Mouse (Mus musculus) lung, embryonic 15.5 days (tissue): ENCODE data around the gene Abtb2. TPM values are rescaled to one million over a fixed set of nuclear protein-coding genes. Genes with fewer than 3 reads are reported as not detected.
"Not testable (repeated sequence)": the region's sequence is repeated elsewhere in the genome, so short reads cannot be mapped to it uniquely, and the experiment has no call there.

Experiments used
- ATAC-seq: fragments of 200-750 bp; cut with Nextera tagmentation; 2 replicates; pipeline ENCODE4 v1.8.0; 2017; ENCODE audit warnings: moderate number of reproducible peaks, borderline replicate concordance; ENCODE audit not compliant: low FRiP score, low TSS enrichment; ENCODE audit errors: extremely low read depth
- H3K27ac ChIP-seq: fragments of 300-500 bp; sonication (generic); 2 replicates; pipeline ENCODE4 v1.5.1; 2015; ENCODE audit warnings: moderate library complexity, mild to moderate bottlenecking, inconsistent platforms
- H3K27me3 ChIP-seq: fragments of 300-500 bp; sonication (generic); 2 replicates; pipeline ENCODE4 v1.6.1; 2015; ENCODE audit warnings: inconsistent platforms
- H3K36me3 ChIP-seq: fragments of 300-500 bp; sonication (generic); 2 replicates; pipeline ENCODE4 v1.6.1; 2015; ENCODE audit warnings: inconsistent platforms
- H3K4me1 ChIP-seq: fragments of 300-500 bp; sonication (generic); 2 replicates; pipeline ENCODE4 v1.6.1; 2015; ENCODE audit warnings: inconsistent platforms
- H3K4me2 ChIP-seq: fragments of 300-500 bp; sonication (generic); 2 replicates; pipeline ENCODE4 v1.6.1; 2015; ENCODE audit warnings: inconsistent platforms, mild to moderate bottlenecking, moderate library complexity
- H3K4me3 ChIP-seq: fragments of 300-500 bp; sonication (generic); 2 replicates; pipeline ENCODE4 v1.5.1; 2015; ENCODE audit warnings: mild to moderate bottlenecking, inconsistent platforms
- H3K9ac ChIP-seq: fragments of 300-500 bp; sonication (generic); 2 replicates; pipeline ENCODE4 v1.6.1; 2015; ENCODE audit warnings: inconsistent platforms
- H3K9me3 ChIP-seq: fragments of 300-500 bp; sonication (generic); 2 replicates; pipeline ENCODE4 v1.6.1; 2016; ENCODE audit warnings: inconsistent platforms
- WGBS: fragments of 180-500 bp; shearing (Covaris S2); methylation state at CpG from one replicate; pipeline ENCODE4 v1.1.7; 2015; 5-methylcytosine and 5-hydroxymethylcytosine counted together
- polyA plus RNA-seq: library from polyadenylated mRNA; unstranded; fragments of >200 nt; fragmentation: Nextera tagmentation; extraction: Ambion mirVana; gene quantifications from 2 replicates; pipeline ENCODE4 v1.2.1, GENCODE M21; 2015

Abtb2 gene
- 8.3 and 8.5 TPM in 2 replicates for polyA plus RNA-seq

- Histone ChIP-seq H3K4me2 (peak within 1 kb of the TSS; percentile 97), H3K27me3 (peaks cover 12% of the 10 kb centered on the region; the same call in 1 of the 2 replicates), H3K27ac (peak within 1 kb of the TSS; percentile 85), H3K9ac (peak within 1 kb of the TSS; percentile 58), H3K36me3 (no peaks in the 10 kb centered on the region), H3K4me1 (peaks cover 45% of the 10 kb centered on the region), H3K9me3 (no peaks in the 10 kb centered on the region), H3K4me3 (peak within 1 kb of the TSS; percentile 59)
- ATAC-seq = peak; percentile 96
- WGBS = under 1% methylated on average over 34 of the region's 34 CpGs
Measured at GRCm38 (mm10) chr2:103565732-103566422, at the start of gene Abtb2. Abtb2 (plus strand) TSS chr2:103566310.

GRCm38 (mm10) chr2:103516472-103516871 is 49.6 kb upstream of the Abtb2 start:
- Histone ChIP-seq H3K36me3 (no peaks in the 10 kb centered on the region), H3K27me3 (no peaks in the 10 kb centered on the region)
- 33% methylated on average over 1 of the region's 1 CpGs for WGBS

GRCm38 (mm10) chr2:103525596-103525995 is 40.5 kb upstream of the Abtb2 start:
- H3K27me3 ChIP-seq = no peaks in the 10 kb centered on the region
- no peaks in the 10 kb centered on the region for H3K4me1 ChIP-seq
- no peak overlapping the region for H3K9ac ChIP-seq
- H3K4me3 ChIP-seq = no peak overlapping the region
- no peaks in the 10 kb centered on the region for H3K36me3 ChIP-seq
- 76% methylated on average over 1 of the region's 1 CpGs for WGBS
- H3K9me3 ChIP-seq = no peaks in the 10 kb centered on the region
- H3K27ac ChIP-seq = no peak overlapping the region
- ATAC-seq = no peak
- H3K4me2 ChIP-seq = no peak overlapping the region

More at GRCm38 (mm10) chr2:103516472-103516871, 49.6 kb upstream of the Abtb2 start:
- Histone ChIP-seq H3K9ac (no peak overlapping the region), H3K27ac (no peak overlapping the region), H3K4me2 (no peak overlapping the region), H3K4me3 (no peak overlapping the region), H3K9me3 (no peaks in the 10 kb centered on the region), H3K4me1 (no peaks in the 10 kb centered on the region)
- no peak for ATAC-seq

- H3K4me2 ChIP-seq = no peak overlapping the region
- no peak overlapping the region for H3K27ac ChIP-seq
- H3K27me3 ChIP-seq = no peaks in the 10 kb centered on the region
- H3K4me1 ChIP-seq = no peaks in the 10 kb centered on the region
- no peak for ATAC-seq
- H3K4me3 ChIP-seq = no peak overlapping the region
- no peaks in the 10 kb centered on the region for H3K9me3 ChIP-seq
- 5% methylated on average over 2 of the region's 2 CpGs for WGBS
- no peak overlapping the region for H3K9ac ChIP-seq
- H3K36me3 ChIP-seq = no peaks in the 10 kb centered on the region
Measured at GRCm38 (mm10) chr2:103547132-103547531, 19.0 kb upstream of the Abtb2 start.

GRCm38 (mm10) chr2:103550301-103550700 is 15.8 kb upstream of the Abtb2 start:
- WGBS = 74% methylated on average over 2 of the region's 2 CpGs
- H3K4me2 ChIP-seq, ATAC-seq: not testable (repeated sequence)

GRCm38 (mm10) chr2:103554041-103554440 is 12.1 kb upstream of the Abtb2 start:
- ATAC-seq = no peak
- H3K36me3 ChIP-seq = no peaks in the 10 kb centered on the region
- no peaks in the 10 kb centered on the region for H3K9me3 ChIP-seq
- H3K4me3 ChIP-seq = no peak overlapping the region
- H3K4me2 ChIP-seq = no peak overlapping the region
- H3K4me1 ChIP-seq = no peaks in the 10 kb centered on the region
- no peak overlapping the region for H3K9ac ChIP-seq
- no peak overlapping the region for H3K27ac ChIP-seq
- H3K27me3 ChIP-seq = no peaks in the 10 kb centered on the region
- WGBS = 40% methylated on average over 2 of the region's 2 CpGs

More at GRCm38 (mm10) chr2:103550301-103550700, 15.8 kb upstream of the Abtb2 start:
- not testable (repeated sequence) for H3K27ac ChIP-seq, H3K9me3 ChIP-seq, H3K27me3 ChIP-seq, H3K9ac ChIP-seq, H3K4me1 ChIP-seq, H3K36me3 ChIP-seq, H3K4me3 ChIP-seq

GRCm38 (mm10) chr2:103556125-103556877 is 9.8 kb upstream of the Abtb2 start:
- Histone ChIP-seq H3K4me2 (no peak overlapping the region), H3K9ac (no peak overlapping the region), H3K9me3 (no peaks in the 10 kb centered on the region), H3K36me3 (no peaks in the 10 kb centered on the region), H3K4me3 (no peak overlapping the region), H3K27ac (no peak overlapping the region), H3K27me3 (no peaks in the 10 kb centered on the region), H3K4me1 (no peaks in the 10 kb centered on the region)
- ATAC-seq = no peak
- 52% methylated on average over 10 of the region's 10 CpGs for WGBS

- Histone ChIP-seq H3K4me1 (peaks cover 11% of the 10 kb centered on the region), H3K9me3 (no peaks in the 10 kb centered on the region), H3K27ac (no peak overlapping the region), H3K4me2 (no peak overlapping the region), H3K36me3 (no peaks in the 10 kb centered on the region), H3K27me3 (peaks cover 6% of the 10 kb centered on the region; the same call in 1 of the 2 replicates), H3K9ac (no peak overlapping the region), H3K4me3 (no peak overlapping the region)
- no peak for ATAC-seq
- WGBS = 57% methylated on average over 4 of the region's 4 CpGs
Measured at GRCm38 (mm10) chr2:103560955-103561354, 5.2 kb upstream of the Abtb2 start.

- H3K4me2 ChIP-seq = peak overlapping the region; percentile 97
- no peaks in the 10 kb centered on the region for H3K9me3 ChIP-seq
- no peaks in the 10 kb centered on the region for H3K36me3 ChIP-seq
- H3K9ac ChIP-seq = no peak overlapping the region
- ATAC-seq = no peak
- peaks cover 12% of the 10 kb centered on the region; the same call in 1 of the 2 replicates for H3K27me3 ChIP-seq
- H3K4me1 ChIP-seq = peaks cover 37% of the 10 kb centered on the region
- no peak overlapping the region for H3K27ac ChIP-seq
- 16% methylated on average over 8 of the region's 8 CpGs for WGBS
- H3K4me3 ChIP-seq = peak overlapping the region; percentile 59
Measured at GRCm38 (mm10) chr2:103564427-103565023, 1.6 kb upstream of the Abtb2 start.

- peak overlapping the region; percentile 97 for H3K4me2 ChIP-seq
- WGBS = 2% methylated on average over 22 of the region's 22 CpGs
- ATAC-seq = no peak
- H3K27ac ChIP-seq = 0 out of 2 replicates have a peak overlapping the region, but pooled peaks have one; percentile 10
- peak overlapping the region; percentile 31 for H3K9ac ChIP-seq
- H3K4me1 ChIP-seq = peaks cover 43% of the 10 kb centered on the region
- peaks cover 12% of the 10 kb centered on the region; the same call in 1 of the 2 replicates for H3K27me3 ChIP-seq
- peak overlapping the region; percentile 59 for H3K4me3 ChIP-seq
- no peaks in the 10 kb centered on the region for H3K36me3 ChIP-seq
- H3K9me3 ChIP-seq = no peaks in the 10 kb centered on the region
Measured at GRCm38 (mm10) chr2:103565171-103565591, 929 bp upstream of the Abtb2 start.

GRCm38 (mm10) chr2:103566423-103566712 is 258 bp downstream of the Abtb2 start:
- WGBS = under 1% methylated on average over 40 of the region's 40 CpGs

More at GRCm38 (mm10) chr2:103566423-103566712, 258 bp downstream of the Abtb2 start:
- peak overlapping the region; percentile 85 for H3K27ac ChIP-seq
- peaks cover 45% of the 10 kb centered on the region for H3K4me1 ChIP-seq
- H3K27me3 ChIP-seq = peaks cover 12% of the 10 kb centered on the region; the same call in 1 of the 2 replicates
- ATAC-seq = peak; percentile 58
- H3K9me3 ChIP-seq = no peaks in the 10 kb centered on the region
- no peaks in the 10 kb centered on the region for H3K36me3 ChIP-seq
- H3K9ac ChIP-seq = peak overlapping the region; percentile 58
- peak overlapping the region; percentile 97 for H3K4me2 ChIP-seq
- peak overlapping the region; percentile 59 for H3K4me3 ChIP-seq
